Comparison of ENCODE assay signal across 9 mouse cellular contexts in the genomic region with DNA sequence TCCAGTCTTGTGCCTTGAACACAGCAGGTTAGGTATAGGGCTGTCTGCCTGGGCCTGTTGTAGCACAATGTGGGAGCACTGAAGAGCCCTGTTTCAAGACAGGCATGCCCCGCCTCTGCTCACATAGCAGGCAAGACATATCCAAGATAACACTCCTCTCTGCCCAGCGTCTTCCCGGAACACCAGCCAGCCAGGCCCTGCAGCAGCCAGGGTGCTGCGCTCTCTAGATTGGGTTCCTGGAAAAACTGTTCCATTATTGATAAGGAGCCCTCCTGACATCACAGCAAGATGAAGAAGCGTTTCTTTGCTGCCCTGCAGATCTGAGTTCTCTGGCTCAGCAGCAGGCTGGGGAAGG. TPM values are rescaled to one million over a fixed set of nuclear protein-coding genes. Genes with fewer than 3 reads are reported as not detected.
DNase-seq lines count a peak whose midpoint lies in the region; ATAC-seq and TF ChIP-seq lines count a peak whose summit lies in the region.
"Had no signal": no experiment of that assay in that cellular context is flagged by ENCODE, and none has a peak within 500 bp of the region (broad histone marks: within the 10 kb centered on the region; RNA-seq: fewer than 3 reads in every experiment).

No protein-coding gene starts in this region.

- H3K4me1 ChIP-seq in lung, embryonic 14.5 days (ENCODE audit: insufficient read depth): peaks cover under 1% of the 10 kb centered on the region; the same call in 1 of the 2 replicates
- peaks cover 4% of the 10 kb centered on the region for H3K4me1 ChIP-seq in intestine, postnatal 0 days (replicated peaks; ENCODE audit: control insufficient read depth, insufficient read depth, low read length)

- H3K4me3 ChIP-seq in lung, embryonic 14.5 days (ENCODE audit: low read depth, low read length): no peak overlapping the region
- no peak overlapping the region for H3K4me3 ChIP-seq in intestine, postnatal 0 days (ENCODE audit: low read depth, low read length)
- H3K4me3 ChIP-seq: limb, embryonic 13.5 days had no signal

- ATAC-seq in lung, embryonic 14.5 days (ENCODE audit: insufficient read depth): peak; percentile 83; the same call in 1 of the 2 replicates
- peak; percentile 90 for ATAC-seq in common myeloid progenitor, adult 5-6 weeks (replicated peaks; ENCODE audit: low read depth, poor library complexity, severe bottlenecking)
- peak; percentile 35; the same call in 1 of the 2 replicates for ATAC-seq in intestine, postnatal 0 days

- no peak overlapping the region for H3K9ac ChIP-seq in lung, embryonic 14.5 days
- H3K9ac ChIP-seq in intestine, postnatal 0 days (ENCODE audit: low read depth, low read length): no peak overlapping the region
- H3K9ac ChIP-seq: limb, embryonic 13.5 days had no signal

- DNase-seq in lung, embryonic 14.5 days: no peak
- DNase-seq in lung, adult 18-20 months: no peak
- peak; percentile 53 to 68 for DNase-seq in spleen, postnatal 14 days (ENCODE audit: low spot score in 2 of 2)
- DNase-seq in layer of hippocampus, postnatal 36 days: no peak
- DNase-seq in right cerebral cortex, postnatal 14 days: no peak
- DNase-seq: adrenal gland, postnatal 36 days had no signal

- no peak overlapping the region for H3K4me2 ChIP-seq in lung, embryonic 14.5 days
- H3K4me2 ChIP-seq in intestine, postnatal 0 days (replicated peaks; ENCODE audit: low read depth): no peak overlapping the region
- H3K4me2 ChIP-seq: limb, embryonic 13.5 days had no signal

- H3K36me3 ChIP-seq in lung, embryonic 14.5 days (ENCODE audit: insufficient read depth): no peaks in the 10 kb centered on the region
- H3K36me3 ChIP-seq in intestine, postnatal 0 days (ENCODE audit: control insufficient read depth, insufficient read depth): no peaks in the 10 kb centered on the region
- H3K36me3 ChIP-seq: limb, embryonic 13.5 days had no signal

- no peaks in the 10 kb centered on the region for H3K9me3 ChIP-seq in lung, embryonic 14.5 days (ENCODE audit: low read depth, low read length)
- H3K9me3 ChIP-seq in intestine, postnatal 0 days (ENCODE audit: control insufficient read depth): no peaks in the 10 kb centered on the region
- H3K9me3 ChIP-seq: limb, embryonic 13.5 days had no signal

- 45% methylated on average over 5 of the region's 5 CpGs for WGBS in lung, embryonic 14.5 days
- 48% methylated on average over 5 of the region's 5 CpGs for WGBS in intestine, postnatal 0 days

- H3K27me3 ChIP-seq in lung, embryonic 14.5 days (ENCODE audit: insufficient read depth, low read length): no peaks in the 10 kb centered on the region
- H3K27me3 ChIP-seq in intestine, postnatal 0 days (replicated peaks; ENCODE audit: control insufficient read depth, insufficient read depth, low read length): no peaks in the 10 kb centered on the region
- H3K27me3 ChIP-seq: limb, embryonic 13.5 days had no signal

- peak overlapping the region; percentile 18; the same call in 1 of the 2 replicates for H3K27ac ChIP-seq in lung, embryonic 14.5 days (ENCODE audit: low read depth)
- H3K27ac ChIP-seq in intestine, postnatal 0 days (ENCODE audit: low read depth, low read length): no peak overlapping the region
- H3K27ac ChIP-seq: limb, embryonic 13.5 days had no signal

- TF ChIP-seq CTCF in lung, embryonic 14.5 days (IDR thresholded peaks at IDR 0.05; ENCODE audit: low read depth): no peak
- TF ChIP-seq CTCF in intestine, postnatal 0 days (IDR thresholded peaks at IDR 0.05; ENCODE audit: low read depth): no peak

RNA-seq across cellular contexts. Expression of a gene that starts 28.2 kb away (rescaled TPM):
- polyA plus RNA-seq in lung, embryonic 14.5 days (2014; fragmentation: Nextera tagmentation; extraction: Ambion mirVana): 4.2 and 5.1 TPM in 2 replicates
- total RNA-seq in common myeloid progenitor, adult 5-6 weeks (2017): 8.2 TPM in 2 replicates
- polyA plus RNA-seq in intestine, postnatal 0 days (2015; fragmentation: Nextera tagmentation; extraction: Ambion mirVana): 11.3 and 12.8 TPM in 2 replicates
- total RNA-seq in layer of hippocampus, postnatal 36 days (2021): 100 to 1,000 TPM; 156 to 163 TPM

Comparison
In these comparisons a context has a peak if more than half of its experiments do, and no peak if none do; other contexts are left out.
1. ATAC-seq: peak in every context shown above with its lines; median percentile 90 in common myeloid progenitor, adult 5-6 weeks; 83 in lung, embryonic 14.5 days; 35 in intestine, postnatal 0 days.
2. DNase-seq: peak in spleen, postnatal 14 days (2 of 2); none in lung, embryonic 14.5 days (single experiment), lung, adult 18-20 months (0 of 2), layer of hippocampus, postnatal 36 days (0 of 2) and right cerebral cortex, postnatal 14 days (single experiment).
3. RNA of a gene that starts 28.2 kb away (total RNA-seq): 156 to 163 TPM in layer of hippocampus, postnatal 36 days; 8.2 TPM in common myeloid progenitor, adult 5-6 weeks; every median in the first group is over 10 times any median in the second.